Mouse (Mus musculus): ENCODE measurements around the gene Cactin.

DNA sequence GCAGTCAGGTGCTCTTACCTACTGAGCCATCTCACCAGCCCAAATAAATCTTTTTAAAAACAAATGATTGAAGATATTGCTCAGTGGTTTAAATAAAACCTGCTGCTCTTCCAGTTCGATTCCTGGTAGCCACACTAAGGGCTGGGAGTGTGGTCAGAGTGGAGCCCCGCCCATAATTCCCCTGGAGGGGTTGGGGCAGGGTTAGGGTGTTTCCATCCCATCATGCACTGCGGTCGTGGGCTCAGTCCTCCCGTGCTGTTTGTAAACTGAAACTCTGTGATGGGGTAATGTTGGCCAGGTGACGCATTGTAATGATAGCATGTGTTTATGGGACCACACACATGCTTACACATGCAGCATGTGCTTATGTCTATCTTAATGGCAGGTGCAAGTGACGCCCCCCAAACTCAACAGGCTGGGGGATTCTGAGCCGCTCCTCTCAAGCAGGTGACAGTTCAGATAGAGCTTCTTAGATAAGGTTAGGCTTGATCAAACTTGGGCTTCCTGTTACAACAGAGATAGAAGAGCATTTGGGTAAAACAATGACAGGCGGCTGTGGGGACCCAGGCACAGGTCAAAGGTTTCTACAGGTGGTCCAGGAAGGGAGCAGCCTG lies 30.9 kb downstream of the Cactin start:
- TF ChIP-seq CTCF (IDR thresholded peaks at IDR 0.05; ENCODE audit: low read depth) (no peak), EP300 (IDR thresholded peaks at IDR 0.05; ENCODE audit: low read depth) (no peak)

Data from heart, postnatal 0 days (tissue).